Mouse (Mus musculus) cerebellum, adult 2 months (tissue): ENCODE measurements around the gene Timm50. TPM values are rescaled to one million over a fixed set of nuclear protein-coding genes. Genes with fewer than 3 reads are reported as not detected.

Source experiments
- DNase-seq, 2 experiments: peaks; one replicate each; pipeline ENCODE4 v3.0.0; 2021
- H3K27ac ChIP-seq: fragments of 200-500 bp; 2 replicates; pipeline ENCODE4 v1.5.1; 2012; ENCODE audit warnings: low read length, control low read depth, inconsistent platforms; ENCODE audit not compliant: insufficient read depth
- H3K27me3 ChIP-seq: fragments of 200-500 bp; 2 replicates; pipeline ENCODE4 v1.6.1; 2012; ENCODE audit warnings: inconsistent platforms, mild to moderate bottlenecking, low read length, moderate library complexity; ENCODE audit not compliant: control insufficient read depth, insufficient read depth
- H3K4me1 ChIP-seq: fragments of 200-500 bp; 2 replicates; pipeline ENCODE4 v1.6.1; 2011; ENCODE audit warnings: low read length; ENCODE audit not compliant: control insufficient read depth, insufficient read depth
- H3K4me3 ChIP-seq: fragments of 200-500 bp; replicated peaks from 2 replicates; pipeline ENCODE3; 2011; ENCODE audit warnings: mild to moderate bottlenecking, low read depth, low read length, control low read depth; ENCODE audit not compliant: insufficient read depth
- CTCF ChIP-seq: fragments of 200-500 bp; IDR thresholded peaks from 2 replicates; pipeline ENCODE4 v1.5.1; 2011; ENCODE audit warnings: low read depth, mild to moderate bottlenecking, control low read depth, low read length, moderate library complexity, borderline replicate concordance; ENCODE audit not compliant: insufficient read depth
- POLR2A ChIP-seq: fragments of 200-500 bp; IDR thresholded peaks from 2 replicates; pipeline ENCODE4 v1.6.1; 2011; ENCODE audit warnings: low read length, control low read depth, borderline replicate concordance; ENCODE audit not compliant: insufficient read depth
- WGBS: fragments of 180-500 bp; shearing (Covaris S2); methylation state at CpG from one replicate; pipeline ENCODE4 v1.1.7; 2018; 5-methylcytosine and 5-hydroxymethylcytosine counted together
- polyA plus RNA-seq: library from polyadenylated mRNA; depleted of rRNA; stranded (reverse); fragments of >200 nt; gene quantifications from 2 replicates; pipeline ENCODE4 v1.2.3, GENCODE M21; 2012

The Timm50 gene
- polyA plus RNA-seq, 1 experiment: 78.6 TPM

DNA sequence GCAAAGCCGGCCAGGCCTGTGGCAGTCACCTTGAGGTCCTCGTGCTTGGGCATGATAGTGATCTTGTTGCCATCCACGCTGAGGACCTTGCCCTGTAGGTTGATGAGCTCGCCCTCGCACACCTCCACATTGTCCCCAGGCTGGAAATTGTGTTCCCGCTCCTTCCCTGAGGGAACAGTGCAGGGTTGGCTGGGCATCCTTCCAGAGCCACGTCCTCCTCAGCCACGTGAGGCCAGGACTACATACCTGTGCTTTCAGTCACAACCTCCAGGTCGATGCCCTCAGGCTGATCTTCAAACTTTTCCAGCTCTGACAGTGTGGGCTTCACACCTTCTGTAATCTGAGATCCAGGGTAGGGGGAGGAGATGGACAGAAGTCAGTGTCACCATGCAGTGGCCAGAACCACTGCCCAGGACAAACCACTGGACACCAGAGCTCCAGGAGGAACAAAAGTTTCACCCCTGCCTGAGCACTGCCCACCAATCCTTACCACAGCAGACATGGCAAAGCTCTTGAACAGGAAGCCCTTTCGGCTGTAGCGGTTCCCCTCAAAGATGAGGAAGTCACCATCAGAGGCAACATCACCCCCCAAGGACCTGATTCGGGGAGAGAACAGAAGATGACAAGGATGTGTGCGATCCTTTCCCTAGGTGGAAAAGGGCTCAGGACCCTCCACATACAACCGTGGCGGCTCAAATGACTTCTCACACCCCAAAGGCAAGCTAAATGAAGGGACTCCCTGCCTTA, 10.3 kb upstream of the Timm50 start:
- WGBS: 92% methylated on average over 15 of the region's 15 CpGs
- no peak overlapping the region for H3K27ac ChIP-seq
- H3K27me3 ChIP-seq: no peaks in the 10 kb centered on the region
- H3K4me3 ChIP-seq: no peak overlapping the region
- H3K4me1 ChIP-seq: no peaks in the 10 kb centered on the region
- TF ChIP-seq CTCF (no peak), POLR2A (no peak)
- no peak for DNase-seq

DNA sequence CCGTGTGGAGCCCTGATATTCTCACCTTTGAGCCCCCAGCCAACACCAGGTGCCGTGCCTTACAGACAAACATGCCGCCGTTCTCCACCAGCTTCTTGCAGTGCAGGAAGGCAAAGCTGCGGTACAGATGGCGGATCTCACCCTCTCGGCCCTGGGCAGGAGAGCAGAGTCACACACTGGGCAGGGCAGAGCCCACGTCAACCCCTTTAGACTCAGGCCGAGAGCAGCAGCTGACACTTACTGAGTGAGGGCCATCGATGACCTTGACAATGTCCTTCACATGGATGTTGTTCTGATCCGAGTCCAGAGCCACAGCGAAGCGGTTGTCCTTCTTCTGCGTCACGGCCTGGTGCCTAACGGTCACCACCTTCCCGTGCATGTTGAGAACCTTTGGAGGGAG, 6.8 kb upstream of the Timm50 start:
- Histone ChIP-seq H3K27me3 (no peaks in the 10 kb centered on the region), H3K4me1 (no peaks in the 10 kb centered on the region), H3K4me3 (no peak overlapping the region), H3K27ac (no peak overlapping the region)
- DNase-seq: no peak
- TF ChIP-seq POLR2A: no peak
- TF ChIP-seq CTCF: no peak
- 93% methylated on average over 17 of the region's 17 CpGs for WGBS

- no peak for DNase-seq
- Histone ChIP-seq H3K27ac (no peak overlapping the region), H3K27me3 (no peaks in the 10 kb centered on the region), H3K4me1 (no peaks in the 10 kb centered on the region), H3K4me3 (no peak overlapping the region)
- 91% methylated on average over 3 of the region's 3 CpGs for WGBS
- TF ChIP-seq POLR2A: no peak
- TF ChIP-seq CTCF: no peak
These were observed 6.2 kb upstream of the Timm50 start for GRCm38 (mm10) chr7:28318036-28318435.

- Histone ChIP-seq H3K4me3 (peak overlapping the region; percentile 68), H3K4me1 (no peaks in the 10 kb centered on the region; the same call in 1 of the 2 replicates), H3K27ac (no peak overlapping the region), H3K27me3 (no peaks in the 10 kb centered on the region)
- 3% methylated on average over 35 of the region's 35 CpGs for WGBS
- DNase-seq: no peak
- TF ChIP-seq CTCF (no peak), POLR2A (no peak)
These were observed 534 bp downstream of the Timm50 start for GRCm38 (mm10) chr7:28311151-28311925.

DNA sequence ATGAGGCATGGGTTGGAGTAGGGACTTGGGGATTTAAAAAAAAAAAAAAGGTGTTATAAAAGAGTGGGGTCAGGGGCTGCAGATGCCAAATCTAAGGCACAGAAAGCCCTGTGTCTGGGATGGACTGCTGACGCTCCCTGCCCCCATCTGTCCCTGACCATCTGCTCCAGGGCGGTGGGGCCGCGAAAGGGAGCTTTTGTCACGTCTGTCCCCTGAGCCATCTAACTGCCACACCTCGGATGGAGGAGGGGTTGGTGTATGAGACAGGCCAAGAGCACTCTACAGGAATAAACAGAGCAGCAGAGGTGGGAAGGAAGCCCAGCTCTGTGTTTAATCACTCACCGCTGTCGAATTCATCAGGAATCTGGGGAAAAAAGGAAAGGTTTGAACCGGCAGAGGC, 2.1 kb downstream of the Timm50 start:
- 15% methylated on average over 9 of the region's 9 CpGs for WGBS
- Histone ChIP-seq H3K4me1 (no peaks in the 10 kb centered on the region; the same call in 1 of the 2 replicates), H3K27ac (no peak overlapping the region), H3K27me3 (no peaks in the 10 kb centered on the region), H3K4me3 (no peak overlapping the region)
- TF ChIP-seq POLR2A (no peak), CTCF (no peak)
- no peak for DNase-seq

- TF ChIP-seq CTCF: no peak
- TF ChIP-seq POLR2A: no peak
- Histone ChIP-seq H3K27me3 (0 out of 2 replicates have a peak, but pooled peaks cover 1% of the 10 kb centered on the region), H3K4me1 (no peaks in the 10 kb centered on the region; the same call in 1 of the 2 replicates), H3K4me3 (no peak overlapping the region), H3K27ac (no peak overlapping the region)
- 62% methylated on average over 8 of the region's 8 CpGs for WGBS
- DNase-seq: no peak
These were observed 5.7 kb downstream of the Timm50 start for GRCm38 (mm10) chr7:28306216-28306615.

DNA sequence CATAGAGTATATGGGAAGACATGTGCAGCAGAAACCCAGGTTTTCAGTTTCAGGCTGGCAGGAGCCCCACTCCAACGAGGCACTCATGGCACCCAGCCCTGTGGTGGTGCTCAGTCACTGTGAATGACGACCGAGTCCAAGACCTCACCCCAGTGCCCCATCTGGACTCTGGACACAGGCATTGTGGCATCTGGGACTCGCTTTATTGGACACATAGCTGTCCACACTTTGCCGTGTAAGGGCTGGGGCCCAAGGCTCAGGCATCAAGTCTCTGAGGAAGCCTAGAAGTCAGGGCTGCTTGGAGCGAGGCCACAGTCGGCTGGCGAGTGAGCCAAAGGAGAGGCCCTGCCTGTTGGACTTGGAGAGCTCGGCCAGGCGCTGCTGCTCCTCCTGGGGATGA, 6.2 kb downstream of the Timm50 start:
- no peak overlapping the region for H3K27ac ChIP-seq
- DNase-seq: no peak
- no peak overlapping the region for H3K4me3 ChIP-seq
- whole genome bisulfite sequencing: 18% methylated on average over 10 of the region's 10 CpGs
- H3K4me1 ChIP-seq: no peaks in the 10 kb centered on the region; the same call in 1 of the 2 replicates
- H3K27me3 ChIP-seq: 0 out of 2 replicates have a peak, but pooled peaks cover 1% of the 10 kb centered on the region
- no peak for TF ChIP-seq CTCF
- no peak for TF ChIP-seq POLR2A
